Mouse (Mus musculus): ENCODE results near the gene Erg. TPM values are rescaled to one million over a fixed set of nuclear protein-coding genes. Genes with fewer than 3 reads are reported as not detected.

Erg gene
- total RNA-seq, 2 experiments from 2014 or later: 10.9 to 13.7 TPM

- no peak for ATAC-seq (replicated peaks; ENCODE audit: low FRiP score, low TSS enrichment, poor library complexity, severe bottlenecking)
Measured at GRCm38 (mm10) chr16:95321945-95322625, 264.3 kb downstream of the Erg start.

Other genes with a start within 250 kb of the Erg start
- 9.0 and 9.3 TPM in 2 replicates for gene Ets2, start 115.5 kb upstream of the Erg start, total RNA-seq (2014; fragmentation: Nextera tagmentation)
- 6.4 and 7.8 TPM in 2 replicates for gene Ets2, start 115.5 kb upstream of the Erg start, total RNA-seq (2017)

Measured in megakaryocyte-erythroid progenitor cell, adult 5-6 weeks (primary cell).